Mouse (Mus musculus) T-cell, adult 2 months (primary cell): Measurements from ENCODE around the gene Atg7.

ENCODE experiments used
- DNase-seq: peaks from one replicate; pipeline ENCODE4 v3.0.0; 2022; ENCODE audit warnings: low spot score

The Atg7 gene

DNA sequence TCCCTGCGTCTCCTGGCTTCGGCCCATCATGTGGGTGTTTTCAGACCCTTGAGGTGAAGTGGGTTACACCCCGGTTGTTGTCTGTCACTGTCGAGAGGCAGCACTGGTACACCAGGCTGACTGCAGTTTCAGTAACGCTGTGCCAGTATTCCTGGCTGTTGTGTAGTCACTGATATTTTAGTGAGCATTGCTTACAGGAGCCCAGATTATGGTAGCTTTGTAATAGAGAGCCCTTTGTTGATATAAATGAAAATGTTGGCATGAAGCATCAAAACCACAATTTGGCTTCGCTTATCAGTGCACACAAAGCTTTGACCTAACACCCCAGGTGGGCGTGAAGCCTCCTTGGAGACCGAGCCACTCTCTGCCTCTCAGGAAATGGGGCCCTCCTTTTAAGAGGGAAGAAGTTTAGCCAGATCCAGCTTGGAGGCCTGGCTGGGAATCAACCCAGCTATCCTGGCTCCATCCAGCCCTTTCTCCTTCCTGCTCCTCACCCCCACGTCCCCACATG is 177.1 kb downstream of the Atg7 start:
- DNase-seq, result no peak

- no peak for DNase-seq
Measured at GRCm38 (mm10) chr6:114821646-114822045, 178.7 kb downstream of the Atg7 start.

- DNase-seq, result no peak
Measured at GRCm38 (mm10) chr6:114826889-114827288, 184.0 kb downstream of the Atg7 start.

GRCm38 (mm10) chr6:114829660-114830438 is 187.0 kb downstream of the Atg7 start:
- no peak for DNase-seq

- DNase-seq, result no peak
Measured at GRCm38 (mm10) chr6:114831807-114832206, 188.9 kb downstream of the Atg7 start.

- DNase-seq, result no peak
Measured at GRCm38 (mm10) chr6:114833058-114833685, 190.3 kb downstream of the Atg7 start.

DNA sequence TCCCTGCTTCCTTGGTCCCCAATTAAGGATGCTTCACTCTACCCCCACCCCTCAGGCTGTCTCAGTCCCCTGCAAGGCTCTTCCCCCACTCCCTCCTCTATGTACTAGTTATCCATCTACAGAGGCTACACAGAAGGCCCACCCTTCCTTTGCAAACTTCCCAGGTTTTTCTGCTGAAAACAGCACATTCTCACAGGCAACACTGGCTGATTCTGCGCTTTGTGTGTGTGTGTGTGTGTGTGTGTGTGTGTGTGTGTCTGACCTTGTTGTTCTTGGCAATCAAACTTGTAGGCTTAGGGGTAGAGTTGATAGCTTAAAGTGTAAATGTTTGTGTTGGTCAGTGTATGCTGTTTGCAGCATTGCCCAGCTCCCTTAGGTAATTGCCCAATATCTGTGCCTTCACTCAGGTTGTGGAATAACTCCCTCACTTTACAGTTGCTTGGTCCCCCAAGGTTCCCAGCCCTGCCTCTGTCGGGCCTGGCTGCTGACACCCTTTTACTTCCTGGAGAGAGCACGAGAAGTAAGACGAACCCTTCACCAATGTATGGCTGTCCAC is 191.0 kb downstream of the Atg7 start:
- DNase-seq, result no peak

DNA sequence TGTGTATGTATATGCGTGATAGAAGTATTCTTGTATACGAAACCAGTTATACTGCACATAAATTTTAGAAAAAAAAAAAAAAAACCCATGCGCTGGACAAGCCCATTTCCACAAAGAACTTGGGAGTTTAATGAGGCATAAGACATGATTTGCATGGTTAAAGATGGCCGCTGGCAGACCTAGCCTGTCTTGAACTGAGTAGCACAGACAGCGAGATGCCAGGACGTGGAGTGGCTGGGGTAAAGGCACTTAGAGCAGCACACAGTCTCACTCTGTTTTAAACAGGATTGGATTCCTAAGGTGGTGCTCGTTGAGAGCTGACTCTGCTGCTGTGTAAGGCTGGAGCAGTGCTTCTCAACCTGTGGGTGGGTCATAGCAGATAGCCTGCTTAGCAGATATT is 192.4 kb downstream of the Atg7 start:
- no peak for DNase-seq

DNA sequence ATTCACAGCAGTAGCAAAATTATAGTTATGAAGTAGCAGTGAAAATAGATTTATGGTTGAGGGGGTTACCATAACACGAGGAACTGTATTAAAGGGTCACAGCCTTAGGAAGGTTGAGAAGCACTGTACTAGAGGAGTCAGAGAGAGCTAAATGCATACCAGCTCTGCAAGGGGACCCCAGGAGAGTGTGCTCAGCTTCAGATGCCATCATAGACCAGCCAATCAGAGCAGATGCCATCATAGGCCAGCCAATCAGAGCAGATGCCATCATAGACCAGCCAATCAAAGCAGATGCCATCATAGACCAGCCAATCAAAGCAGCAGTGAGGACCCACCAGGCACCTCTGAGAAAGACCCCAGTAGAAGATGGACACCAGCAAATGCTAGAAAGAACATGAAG is 192.9 kb downstream of the Atg7 start:
- DNase-seq, result no peak

DNA sequence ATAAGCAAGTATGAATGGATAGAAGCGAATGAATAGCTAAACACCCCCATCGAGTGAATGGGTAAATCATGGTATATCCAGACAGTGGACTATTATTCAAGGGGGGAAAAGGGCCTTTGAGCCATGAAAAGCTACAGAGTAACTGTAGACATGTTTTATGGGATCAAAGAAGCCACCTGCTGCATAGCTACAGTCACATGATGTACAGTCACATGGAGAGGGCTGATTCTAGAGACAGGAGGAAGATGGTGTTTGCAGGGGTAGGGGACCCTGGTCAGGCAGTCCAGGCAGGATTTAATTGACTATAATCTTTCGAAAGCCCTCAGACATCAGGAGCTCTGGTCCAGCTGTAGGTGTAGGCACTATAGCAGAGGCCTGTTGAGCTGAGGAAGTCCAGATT is 193.5 kb downstream of the Atg7 start:
- no peak for DNase-seq

DNA sequence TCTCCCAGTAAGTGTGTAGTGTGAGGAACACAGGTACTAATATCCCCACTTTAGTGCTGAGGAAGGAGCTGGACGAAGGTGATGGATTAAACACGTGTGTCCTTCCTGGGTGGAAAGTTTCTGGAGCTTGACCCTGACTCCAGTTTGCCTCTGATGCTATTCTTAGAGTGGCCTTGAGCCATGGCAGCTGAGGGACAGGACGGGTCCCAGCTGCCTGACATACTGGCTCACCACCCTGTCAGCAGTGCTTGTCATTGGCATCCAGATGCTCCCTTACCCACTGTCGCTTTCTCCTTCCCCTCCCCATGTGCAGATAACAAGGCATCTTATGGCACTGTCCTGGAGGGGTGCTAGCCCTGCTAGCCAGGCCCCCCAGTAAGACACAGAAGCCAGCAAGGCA is 196.0 kb downstream of the Atg7 start:
- no peak for DNase-seq

- DNase-seq, result no peak
Measured at GRCm38 (mm10) chr6:114840012-114840411, 197.1 kb downstream of the Atg7 start.

GRCm38 (mm10) chr6:114842131-114842530 is 199.2 kb downstream of the Atg7 start:
- no peak for DNase-seq

GRCm38 (mm10) chr6:114842863-114843262 is 200.0 kb downstream of the Atg7 start:
- no peak for DNase-seq

- DNase-seq, result no peak
Measured at GRCm38 (mm10) chr6:114846153-114846772, 203.4 kb downstream of the Atg7 start.

GRCm38 (mm10) chr6:114847582-114848174 is 204.8 kb downstream of the Atg7 start:
- DNase-seq, result no peak

GRCm38 (mm10) chr6:114848761-114849160 is 205.9 kb downstream of the Atg7 start:
- DNase-seq, result no peak

DNA sequence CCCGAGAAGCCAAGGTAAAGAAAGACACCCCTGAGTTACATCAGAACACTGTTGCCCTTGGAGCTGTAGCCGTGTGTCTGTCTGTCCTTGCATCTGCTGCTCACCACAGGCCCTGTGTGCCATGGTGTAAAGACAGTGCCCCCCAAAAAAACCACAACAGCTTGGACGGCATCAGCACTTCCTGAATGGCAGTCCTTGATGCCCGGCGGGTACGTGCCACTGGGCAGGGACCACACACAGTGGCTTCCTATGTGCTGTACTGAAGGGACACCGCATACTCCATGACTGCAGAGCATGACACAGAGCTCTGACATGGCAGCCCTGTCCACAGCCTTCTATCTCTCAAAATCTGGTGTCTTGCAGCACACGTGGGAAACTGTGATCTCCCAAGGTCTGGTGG is 206.9 kb downstream of the Atg7 start:
- no peak for DNase-seq

- no peak for DNase-seq
Measured at GRCm38 (mm10) chr6:114851688-114852087, 208.8 kb downstream of the Atg7 start.

GRCm38 (mm10) chr6:114852739-114853138 is 209.8 kb downstream of the Atg7 start:
- no peak for DNase-seq

DNA sequence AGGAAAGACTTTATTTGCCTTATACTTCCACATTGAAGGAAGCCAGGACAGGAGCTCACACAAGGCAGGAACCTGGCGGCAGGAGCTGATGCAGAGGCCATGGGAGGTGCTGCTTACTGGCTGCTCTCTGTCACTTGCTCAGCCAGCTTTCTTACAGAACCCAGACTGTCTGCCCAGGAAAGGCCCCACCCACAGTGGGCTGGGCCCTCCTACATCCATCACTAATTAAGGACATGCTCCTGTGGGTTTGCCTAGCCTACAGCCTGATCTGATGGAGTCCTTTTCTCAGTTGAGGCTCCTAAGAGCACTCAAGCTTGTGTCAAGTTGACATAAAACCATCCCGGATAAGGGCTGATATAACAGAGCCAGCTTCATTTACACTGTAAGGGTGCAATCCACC is 211.5 kb downstream of the Atg7 start:
- DNase-seq, result no peak

DNA sequence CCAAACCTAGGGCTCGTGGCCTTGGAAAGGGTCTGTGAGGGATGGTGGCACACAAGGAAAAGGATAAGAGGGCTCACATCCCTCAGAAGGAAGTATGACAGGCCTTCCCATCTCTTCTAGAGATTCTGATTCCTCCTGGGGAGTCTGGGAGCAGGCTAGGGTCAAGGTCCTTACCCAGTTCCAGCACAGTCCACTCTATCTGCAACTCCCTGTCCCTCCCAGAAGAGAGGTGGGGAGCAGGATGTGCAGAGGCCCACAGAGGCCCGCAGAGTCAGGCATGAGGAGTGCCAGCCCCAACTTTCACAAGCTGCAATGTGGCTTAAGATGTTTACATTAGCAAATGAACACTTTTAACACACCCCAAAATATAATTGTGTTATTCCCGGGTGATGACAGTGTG is 212.7 kb downstream of the Atg7 start:
- no peak for DNase-seq
